Mouse (Mus musculus): Measurements from ENCODE around the gene Syce1l. TPM values are rescaled to one million over a fixed set of nuclear protein-coding genes. Genes with fewer than 3 reads are reported as not detected.

Syce1l gene
- 0.88 TPM for polyA plus RNA-seq (2017; shearing (Covaris generic))

DNA sequence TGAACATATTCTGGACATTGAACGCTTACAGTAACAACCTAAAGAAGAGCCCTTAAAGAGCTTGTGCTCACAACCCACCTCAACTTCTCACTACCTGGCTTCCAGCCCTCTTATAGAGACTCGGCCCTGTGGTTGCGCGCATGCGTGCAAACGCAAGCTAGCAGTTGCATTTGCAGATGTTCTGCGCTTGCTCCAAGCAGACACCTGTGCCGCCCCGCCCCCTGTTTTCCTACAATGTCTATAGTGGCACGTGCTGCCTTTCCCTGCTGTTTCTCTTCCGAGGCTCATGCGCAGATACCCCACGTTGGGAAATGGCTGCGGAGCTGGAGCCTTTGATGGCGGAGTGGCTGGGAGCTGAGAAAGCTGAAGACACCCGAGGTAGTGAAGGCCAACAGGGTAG is at the start of gene Syce1l:
Gene Syce1l, plus strand, starts transcription at position 288 of the 400 bp plus-strand sequence.

DNA sequence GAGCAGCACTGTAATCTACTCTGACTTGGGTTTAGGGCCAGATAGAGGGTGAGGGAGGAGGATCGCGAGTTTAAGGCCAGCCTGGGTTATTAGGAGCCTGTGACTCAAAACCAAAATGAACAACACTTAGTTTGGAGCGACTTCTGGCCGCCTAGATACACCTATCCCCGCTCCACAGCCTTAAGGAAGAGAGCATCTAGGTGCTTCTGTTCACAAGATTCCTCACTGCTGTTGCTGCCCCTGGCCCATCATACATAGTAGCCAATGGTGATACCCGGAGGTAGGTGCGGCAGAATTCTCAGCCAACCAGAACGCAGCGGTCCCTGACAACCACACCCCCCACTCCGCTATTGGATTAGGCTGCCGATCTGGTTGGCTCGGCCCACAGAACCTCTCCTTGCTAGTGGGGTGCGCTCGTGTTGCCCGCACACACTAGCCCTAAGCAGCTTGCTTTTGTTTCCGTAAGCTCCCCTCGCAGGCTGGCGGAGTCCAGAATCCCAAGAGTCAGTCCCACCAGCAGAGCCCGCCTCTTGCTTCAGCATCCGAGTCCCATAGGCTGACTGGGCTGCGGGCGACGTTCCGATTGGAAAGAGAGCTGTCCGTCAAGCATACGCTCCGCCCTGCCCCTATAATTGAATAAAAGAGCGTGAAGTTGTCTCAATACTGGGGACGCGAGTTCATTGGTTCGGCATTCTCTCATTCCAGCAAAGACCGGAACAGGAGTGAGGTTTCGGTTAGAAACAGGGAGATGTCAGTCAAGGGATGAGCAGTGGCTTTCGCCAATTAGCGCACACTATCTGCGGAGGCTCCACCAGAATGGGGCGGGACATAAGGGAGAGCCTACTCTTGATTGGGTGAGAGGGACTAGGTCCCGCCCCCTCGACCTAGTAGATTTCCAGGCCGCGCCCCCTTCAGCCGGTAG is 8.1 kb upstream of the Syce1l start, which contains the start of gene Mon1b:
Gene Mon1b, plus strand, starts transcription at position 918 of the 922 bp plus-strand sequence.

Other genes with a start within 250 kb of the Syce1l start
- 17.4 TPM for gene Mon1b, start 7.6 kb upstream of the Syce1l start, polyA plus RNA-seq (2017; shearing (Covaris generic))
- gene Adamts18, start 205.5 kb downstream of the Syce1l start, polyA plus RNA-seq (2017; shearing (Covaris generic)): 0.68 TPM